ENCODE assay signal across 8 mouse cellular contexts in the genomic region with DNA sequence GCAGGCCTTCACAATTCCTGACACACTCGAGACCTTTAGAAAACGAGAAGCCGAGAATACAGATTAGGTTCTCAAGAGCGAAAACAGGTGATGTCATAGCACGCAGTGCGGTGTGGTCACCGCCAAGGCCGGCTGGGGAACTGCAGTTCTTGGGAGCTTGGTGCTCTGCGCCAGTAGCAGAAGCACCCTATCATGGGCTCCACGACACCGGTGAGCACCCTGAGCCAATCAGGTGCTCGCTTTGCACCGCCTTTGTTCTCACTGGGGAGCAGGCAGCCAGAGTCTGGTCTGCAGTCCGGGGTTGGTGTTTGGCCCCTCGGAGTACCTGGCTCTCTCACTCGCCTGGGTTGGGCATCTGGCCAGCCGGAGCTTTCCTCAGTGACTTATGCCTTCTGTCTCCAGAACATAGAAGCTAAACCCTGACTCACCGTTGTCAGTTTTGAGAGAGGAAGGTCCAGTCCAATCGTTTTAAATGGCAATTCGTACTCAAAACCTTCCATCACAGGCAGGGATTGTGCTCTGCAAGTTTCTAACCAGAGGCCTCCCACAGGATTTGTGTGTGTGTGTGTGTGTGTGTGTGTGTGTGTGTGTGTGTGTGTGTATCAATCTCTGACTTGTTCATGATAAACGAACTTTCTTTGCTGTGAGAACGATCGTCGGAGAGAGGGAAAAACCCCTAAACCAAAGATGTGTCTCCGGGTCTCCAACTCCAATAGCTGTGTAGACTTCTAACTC. TPM values are rescaled to one million over a fixed set of nuclear protein-coding genes. Genes with fewer than 3 reads are reported as not detected.
DNase-seq lines count a peak whose midpoint lies in the region; TF ChIP-seq lines count a peak whose summit lies in the region.

Sesn3 (plus strand) TSS at position 82 of the 735 bp plus-strand sequence.

- peak; percentile 74 for DNase-seq in WW6 (ENCODE audit: low read depth, low spot score)
- DNase-seq in cerebellum, postnatal 4 days (ENCODE audit: low spot score in 2 of 2), result peak; percentile 46 to 69
- DNase-seq in gastrocnemius, adult 8-10 months (ENCODE audit: low spot score in 2 of 2), result peak; percentile 34 to 50
- DNase-seq in hindlimb bud, embryonic 11.5 days (ENCODE audit: extremely low spot score, low read depth, low spot score), result peak; percentile 62
- peak; percentile 56 to 65 for DNase-seq in left cerebral cortex, adult 2 months (ENCODE audit: extremely low spot score in 1 of 2, low spot score in 2 of 2)
- DNase-seq in retina, postnatal 7 days (ENCODE audit: low read depth, low spot score), result peak; percentile 50
- peak; percentile 44 to 72 for DNase-seq in urinary bladder, adult 18-20 months (ENCODE audit: low spot score in 2 of 2)

- peak within 1 kb of the TSS; percentile 80 for H3K4me3 ChIP-seq in left cerebral cortex, adult 2 months
- peak within 1 kb of the TSS; percentile 30 for H3K4me3 ChIP-seq in macrophage (ENCODE audit: inconsistent target)

- peak; percentile 39 for TF ChIP-seq CTCF in left cerebral cortex, adult 2 months (IDR thresholded peaks at IDR 0.05)

- WGBS in macrophage (ENCODE audit: missing documents), result 4% methylated on average over 25 of the region's 25 CpGs

- intact Hi-C loops in left cerebral cortex, adult 2 months (cut with DNase I), result loop anchor here (5.0 kb wide), 2 partner anchors 107 to 273 kb away; partner anchors contain the start of gene Endod1

- H3K79me2 ChIP-seq in macrophage (ENCODE audit: inconsistent target), result no peaks in the 10 kb centered on the region

- peak within 1 kb of the TSS; percentile 73 for H3K27ac ChIP-seq in left cerebral cortex, adult 2 months
- H3K27ac ChIP-seq in macrophage, result peak within 1 kb of the TSS; percentile 58

- H3K36me3 ChIP-seq in macrophage (ENCODE audit: inconsistent target), result no peaks in the 10 kb centered on the region

RNA-seq across cellular contexts. Expression of gene Sesn3, which starts in this region (rescaled TPM):
- total RNA-seq in gastrocnemius, adult 8-10 months (2022), result 10 to 100 TPM; 13.9 to 20.4 (median 18.7) TPM
- total RNA-seq in left cerebral cortex, adult 2 months (2021), result 100 to 1,000 TPM; 111 to 118 TPM
- total RNA-seq in macrophage (2018; cell fraction: chromatin; rRNA removed), result 10 to 100 TPM in 7 of 26 experiments, 1 to 10 TPM in 17, under 1 TPM in 2; 0.67 to 18.0 (median 6.6) TPM
- total RNA-seq in macrophage (2018; cell fraction: cytosol; rRNA removed), result 10 to 100 TPM in 1 of 26 experiments, 1 to 10 TPM in 25; 2.9 to 11.4 (median 5.9) TPM
- 10 to 100 TPM in 3 of 26 experiments, 1 to 10 TPM in 23; 2.9 to 17.3 (median 5.8) TPM for total RNA-seq in macrophage (2018; cell fraction: nucleus; rRNA removed)
- 4.3 to 6.0 TPM (median 4.9 TPM) in 3 replicates for polyA plus RNA-seq in macrophage (2018)

Comparison
In these comparisons a context has a peak if more than half of its experiments do, and no peak if none do; other contexts are left out.
1. Peak in every context shown above with its lines: DNase-seq, H3K4me3 ChIP-seq and H3K27ac ChIP-seq.
2. RNA of gene Sesn3 (total RNA-seq): 111 to 118 TPM in left cerebral cortex, adult 2 months; 13.9 to 20.4 TPM in gastrocnemius, adult 8-10 months; every median in the first group is over 4 times any median in the second.